Mouse (Mus musculus) liver, postnatal 0 days (tissue): ENCODE data around the gene Polq.

ENCODE experiments used
- CTCF ChIP-seq: sonication (generic); IDR thresholded peaks from 2 replicates; pipeline ENCODE4 v1.5.1; 2016; ENCODE audit warnings: antibody characterized with exemption, low read depth
- EP300 ChIP-seq: IDR thresholded peaks from 2 replicates; pipeline ENCODE4 v1.6.1; 2016; ENCODE audit warnings: antibody characterized with exemption, low read depth, mild to moderate bottlenecking

DNA sequence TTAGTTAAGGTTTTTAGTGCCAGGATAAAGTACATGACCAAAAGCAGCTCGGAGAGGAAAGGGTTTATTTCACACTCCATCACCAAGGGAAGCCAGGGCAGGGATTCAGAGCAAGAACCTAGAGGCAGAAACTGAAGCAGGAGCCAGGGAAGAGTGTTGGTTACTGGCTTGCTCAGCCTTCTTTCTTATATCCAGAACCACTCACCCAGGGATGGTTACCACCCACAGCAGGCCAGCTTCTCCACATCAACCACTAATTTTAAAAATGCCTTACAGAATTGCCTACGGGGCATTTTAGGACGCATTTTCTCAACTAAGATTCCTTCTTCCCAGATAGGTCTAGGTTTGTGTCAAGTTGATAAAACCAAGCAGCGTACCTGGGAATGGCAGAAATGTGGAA is 48.2 kb upstream of the Polq start:
- no peak for TF ChIP-seq CTCF
- TF ChIP-seq EP300: no peak
